Mouse (Mus musculus) CH12.LX (cell line): ENCODE measurements at regions not wholly inside any gene's neighbourhood (a gene's known extent, or its start where the extent isn't known, plus 50 kb on each side); places are given as distances from the start of the nearest gene placed in this dataset.

ENCODE experiments used
- CHD2 ChIP-seq: IDR thresholded peaks from 2 replicates; pipeline ENCODE4 v1.6.1; 2011; ENCODE audit warnings: low read length, improper control_type of control experiment
- CTCF ChIP-seq, 2 experiments: IDR thresholded peaks in 1 of 2; conservative IDR thresholded peaks in 1 of 2; 2 replicates each; pipeline ENCODE4 v1.5.1; 2011 to 2012; ENCODE audit warnings: low read depth in 2 of 2, low read length in 2 of 2, improper control_type of control experiment in 1 of 2, inconsistent platforms in 1 of 2, mild to moderate bottlenecking in 1 of 2, moderate library complexity in 1 of 2
- HCFC1 ChIP-seq: IDR thresholded peaks from 2 replicates; pipeline ENCODE4 v1.6.1; 2012; ENCODE audit warnings: low read depth, mild to moderate bottlenecking, inconsistent platforms, low read length, improper control_type of control experiment
- JUND ChIP-seq: conservative IDR thresholded peaks from 2 replicates; pipeline ENCODE4 v1.6.1; 2011; ENCODE audit warnings: low read depth, low read length, improper control_type of control experiment
- NELFE ChIP-seq: IDR thresholded peaks from 2 replicates; pipeline ENCODE4 v1.6.1; 2011; ENCODE audit warnings: low read depth, low read length, improper control_type of control experiment
- POLR2A ChIP-seq: IDR thresholded peaks from 2 replicates; pipeline ENCODE4 v1.6.1; 2011; ENCODE audit warnings: low read depth, mild to moderate bottlenecking, improper control_type of control experiment, low read length
- RCOR1 ChIP-seq: conservative IDR thresholded peaks from 2 replicates; pipeline ENCODE4 v1.6.1; 2012; ENCODE audit warnings: low read depth, mild to moderate bottlenecking, inconsistent platforms, low read length, improper control_type of control experiment
- TCF12 ChIP-seq: IDR thresholded peaks from 2 replicates; pipeline ENCODE4 v1.6.1; 2014; ENCODE audit warnings: low read depth, mild to moderate bottlenecking, inconsistent platforms, low read length, improper control_type of control experiment

GRCm38 (mm10) chr16:93071726-93072125, 245.8 kb upstream of the Runx1 start:
- no peak for TF ChIP-seq POLR2A
- no peak for TF ChIP-seq TCF12
- no peak for TF ChIP-seq CTCF (conservative IDR thresholded peaks at IDR 0.05 in 1 of 2, IDR thresholded peaks at IDR 0.05 in 1 of 2; ENCODE audit: low read depth in 2 of 2, low read length in 2 of 2)
- TF ChIP-seq NELFE: no peak
- TF ChIP-seq HCFC1: no peak
- TF ChIP-seq RCOR1: no peak
- no peak for TF ChIP-seq JUND
- TF ChIP-seq CHD2: no peak
